Mouse (Mus musculus): ENCODE results near the gene Gm3317. TPM values are rescaled to one million over a fixed set of nuclear protein-coding genes. Genes with fewer than 3 reads are reported as not detected.
"Not testable (repeated sequence)": the region's sequence is repeated elsewhere in the genome, so short reads cannot be mapped to it uniquely, and the experiment has no call there.

The Gm3317 gene
- polyA plus RNA-seq (2016; fragmentation: Nextera tagmentation; extraction: Ambion mirVana) = not detected in 2 replicates

DNA sequence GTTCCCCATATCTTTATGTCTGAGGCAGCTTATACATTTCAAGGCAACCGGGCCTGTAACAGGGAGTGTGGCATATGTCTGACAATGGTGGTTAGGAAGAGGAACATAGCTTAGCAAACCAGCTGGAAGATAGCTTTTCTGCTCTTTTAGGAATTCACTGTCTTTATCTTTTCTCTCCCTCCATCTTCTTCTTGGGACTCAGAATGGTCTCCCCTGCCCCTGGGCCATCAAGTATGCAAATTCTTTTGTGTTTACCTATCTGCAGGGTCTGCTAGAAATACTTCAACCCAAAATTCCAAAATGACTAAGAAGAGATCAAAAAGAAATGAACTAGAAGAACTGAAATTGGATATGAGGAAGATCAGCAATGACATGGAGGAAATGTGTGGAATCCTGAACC, at the start of gene Gm3317:
TSS of gene Gm3317 (plus strand) at position 301 of the 400 bp plus-strand sequence.
- H3K4me1 ChIP-seq; H3K9ac ChIP-seq; H3K27ac ChIP-seq; H3K4me3 ChIP-seq; H3K9me3 ChIP-seq (replicated peaks); H3K4me2 ChIP-seq; ATAC-seq; H3K36me3 ChIP-seq; H3K27me3 ChIP-seq (replicated peaks): not testable (repeated sequence)
- no CpG with 5 or more reads among the region's 1 CpGs for WGBS (ENCODE audit: insufficient replicate concordance)

GRCm38 (mm10) chr14:5131219-5131618, 33.1 kb upstream of the Gm3317 start, which contains the start of gene Gm8279:
Gene Gm8279, plus strand, starts transcription at chr14:5131519.
- H3K9me3 ChIP-seq (replicated peaks); H3K27me3 ChIP-seq (replicated peaks); H3K4me2 ChIP-seq; H3K4me1 ChIP-seq; H3K4me3 ChIP-seq; ATAC-seq; H3K36me3 ChIP-seq; H3K9ac ChIP-seq; H3K27ac ChIP-seq: not testable (repeated sequence)
- WGBS (ENCODE audit: insufficient replicate concordance) = 42% methylated on average over 2 of the region's 2 CpGs

DNA sequence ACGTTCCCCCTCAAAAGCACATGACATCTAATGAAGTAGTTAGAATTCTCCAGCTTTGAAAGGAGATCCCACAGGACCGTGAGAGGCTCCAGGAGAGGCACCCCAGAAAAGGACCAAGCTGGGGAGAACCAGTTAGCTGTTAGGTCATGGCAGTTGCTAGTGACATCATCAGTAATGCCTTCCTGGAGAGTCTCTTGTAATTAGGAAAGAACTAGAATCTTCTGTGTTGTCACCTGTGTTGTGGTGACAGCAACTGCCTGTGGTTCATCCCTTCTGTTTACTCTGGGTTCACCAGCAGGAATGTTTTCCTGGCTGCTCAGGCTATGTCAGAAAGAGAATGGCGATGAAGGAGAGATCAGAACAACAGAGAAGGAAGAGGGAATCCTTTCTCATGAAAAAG, 21.2 kb downstream of the Gm3317 start, which contains the start of gene Gm8271:
TSS of gene Gm8271 (plus strand) at position 301 of the 400 bp plus-strand sequence.
- H3K9me3 ChIP-seq (replicated peaks); H3K4me3 ChIP-seq; H3K27ac ChIP-seq; H3K27me3 ChIP-seq (replicated peaks); H3K4me1 ChIP-seq; H3K9ac ChIP-seq; ATAC-seq; H3K36me3 ChIP-seq; H3K4me2 ChIP-seq: not testable (repeated sequence)
- no CpG with 5 or more reads among the region's 3 CpGs for WGBS (ENCODE audit: insufficient replicate concordance)

Other genes with a start within 250 kb of the Gm3317 start
- gene Gm8297, start 180.6 kb upstream of the Gm3317 start, polyA plus RNA-seq (2016; fragmentation: Nextera tagmentation; extraction: Ambion mirVana) = not detected in 2 replicates
- not detected in 2 replicates for gene Gm3298, start 148.6 kb upstream of the Gm3317 start, polyA plus RNA-seq (2016; fragmentation: Nextera tagmentation; extraction: Ambion mirVana)
- gene 4930555G01Rik, start 113.9 kb upstream of the Gm3317 start, polyA plus RNA-seq (2016; fragmentation: Nextera tagmentation; extraction: Ambion mirVana) = not detected in 2 replicates
- 0.14 TPM in 1 of 2 replicates, not detected in the other for gene Gm8281, start 93.5 kb upstream of the Gm3317 start, polyA plus RNA-seq (2016; fragmentation: Nextera tagmentation; extraction: Ambion mirVana)
- gene Gm8279, start 33.0 kb upstream of the Gm3317 start, polyA plus RNA-seq (2016; fragmentation: Nextera tagmentation; extraction: Ambion mirVana) = not detected in 2 replicates
- not detected in 2 replicates for gene Gm8271, start 21.3 kb downstream of the Gm3317 start, polyA plus RNA-seq (2016; fragmentation: Nextera tagmentation; extraction: Ambion mirVana)
- gene Gm3526, start 96.0 kb downstream of the Gm3317 start, polyA plus RNA-seq (2016; fragmentation: Nextera tagmentation; extraction: Ambion mirVana) = not detected in 2 replicates
- not detected in 2 replicates for gene Gm3542, start 170.4 kb downstream of the Gm3317 start, polyA plus RNA-seq (2016; fragmentation: Nextera tagmentation; extraction: Ambion mirVana)
- 0.07 TPM in 1 of 2 replicates, not detected in the other for gene Gm3500, start 224.5 kb downstream of the Gm3317 start, polyA plus RNA-seq (2016; fragmentation: Nextera tagmentation; extraction: Ambion mirVana)

All from liver, embryonic 12.5 days (tissue).